Mouse (Mus musculus) gastrocnemius, adult 2 months (tissue): Measurements from ENCODE around the gene Nanos2. TPM values are rescaled to one million over a fixed set of nuclear protein-coding genes. Genes with fewer than 3 reads are reported as not detected.

ENCODE experiments used
- DNase-seq: peaks from one replicate; pipeline ENCODE4 v3.0.0; 2022
- H3K27ac ChIP-seq: fragments of 200-600 bp; 2 replicates; pipeline ENCODE4 v1.8.1; 2022; ENCODE audit warnings: mild to moderate bottlenecking
- H3K4me3 ChIP-seq: fragments of 200-600 bp; 2 replicates; pipeline ENCODE4 v1.8.1; 2022; ENCODE audit warnings: mild to moderate bottlenecking, moderate library complexity
- CTCF ChIP-seq: fragments of 200-600 bp; IDR thresholded peaks from 2 replicates; pipeline ENCODE4 v1.8.1; 2022; ENCODE audit warnings: antibody characterized with exemption, mild to moderate bottlenecking, moderate library complexity
- intact Hi-C: fragments of 180-260 bp; cut with DNase I; formaldehyde crosslinking; loops from one replicate; pipeline ENCODE4 v1.15.1; 2025
- total RNA-seq, 2 experiments: library from RNA; stranded (reverse); gene quantifications; 2 replicates each; pipeline ENCODE4 v1.2.3; 2021

The Nanos2 gene
- total RNA-seq, 2 experiments from 2014 or later = not detected

- peak; percentile 67 for DNase-seq
- intact Hi-C loops = no loop called here
- H3K27ac ChIP-seq = no peak overlapping the region
- peak; percentile 73 for TF ChIP-seq CTCF
- H3K4me3 ChIP-seq = no peak overlapping the region
Measured at GRCm38 (mm10) chr7:19029084-19029653, 42.0 kb downstream of the Nanos2 start.

DNA sequence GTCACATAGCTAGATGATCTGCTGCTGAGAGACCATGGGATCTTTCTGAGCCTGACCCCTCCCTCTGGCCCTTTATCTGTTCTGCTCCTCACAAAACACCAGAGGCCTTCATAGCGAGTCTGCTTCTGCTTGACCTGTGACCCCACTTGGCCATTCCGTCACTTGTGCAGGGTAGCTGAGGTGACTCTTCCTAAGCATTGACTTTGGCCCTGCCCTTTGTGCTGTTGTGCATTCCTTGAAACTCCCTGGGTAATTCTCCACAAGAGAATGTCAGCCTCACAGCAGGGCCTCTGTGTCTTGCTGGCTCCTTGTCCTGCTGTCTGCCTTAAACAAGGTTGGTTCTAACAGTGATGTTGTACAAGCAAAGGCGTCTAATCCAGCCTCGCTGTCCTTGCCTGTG, 44.4 kb downstream of the Nanos2 start:
- Histone ChIP-seq H3K4me3 (no peak overlapping the region), H3K27ac (no peak overlapping the region)
- intact Hi-C loops = no loop called here
- TF ChIP-seq CTCF = no peak
- DNase-seq = no peak

Other genes starting within 250 kb of the Nanos2 start
- not detected for gene Psg19, start 188.9 kb upstream of the Nanos2 start, total RNA-seq
- gene Psg17, start 165.8 kb upstream of the Nanos2 start, total RNA-seq = not detected
- 1 to 10 TPM; 2.4 to 4.0 TPM for gene Mill2, start 147.4 kb upstream of the Nanos2 start, total RNA-seq
- gene Pglyrp1, start 116.1 kb upstream of the Nanos2 start, total RNA-seq = not detected
- gene Ccdc61, start 77.0 kb upstream of the Nanos2 start, total RNA-seq = 1 to 10 TPM; 4.1 to 5.6 TPM
- gene Nova2, start 61.5 kb upstream of the Nanos2 start, total RNA-seq = 1 to 10 TPM; 1.6 to 2.1 TPM
- gene Mypop, start 3.8 kb downstream of the Nanos2 start, total RNA-seq = 1 to 10 TPM; 6.3 to 6.7 TPM
- gene Irf2bp1, start 16.6 kb downstream of the Nanos2 start, total RNA-seq = 10 to 100 TPM; 18.2 to 20.5 TPM
- gene Foxa3, start 36.1 kb downstream of the Nanos2 start, total RNA-seq = not detected
- 10 to 100 TPM; 70.9 to 81.5 TPM for gene Sympk, start 37.0 kb downstream of the Nanos2 start, total RNA-seq
- not detected for gene Rsph6a, start 67.3 kb downstream of the Nanos2 start, total RNA-seq
- 10 to 100 TPM; 31.9 to 32.1 TPM for gene Dmwd, start 88.8 kb downstream of the Nanos2 start, total RNA-seq
- gene Dmpk, start 96.4 kb downstream of the Nanos2 start, total RNA-seq = 100 to 1,000 TPM; 265 to 336 TPM
- 1 to 10 TPM in 1 of 2 experiments, under 1 TPM in 1; 0.89 to 2.3 TPM for gene Six5, start 107.2 kb downstream of the Nanos2 start, total RNA-seq
- not detected for gene Gm4969, start 131.0 kb downstream of the Nanos2 start, total RNA-seq
- gene Fbxo46, start 132.5 kb downstream of the Nanos2 start, total RNA-seq = 1 to 10 TPM; 2.3 to 3.0 TPM
- gene Qpctl, start 161.9 kb downstream of the Nanos2 start, total RNA-seq = 1 to 10 TPM; 2.0 TPM
- gene Snrpd2, start 162.3 kb downstream of the Nanos2 start, total RNA-seq = 10 to 100 TPM; 49.7 to 58.0 TPM
- gene Gipr, start 178.7 kb downstream of the Nanos2 start, total RNA-seq = not detected
- gene Eml2, start 189.0 kb downstream of the Nanos2 start, total RNA-seq = 10 to 100 TPM in 1 of 2 experiments, 1 to 10 TPM in 1; 9.5 to 10.5 TPM
- gene Gpr4, start 225.1 kb downstream of the Nanos2 start, total RNA-seq = 1 to 10 TPM; 1.9 to 2.9 TPM
- 10 to 100 TPM; 41.9 to 52.4 TPM for gene Opa3, start 240.9 kb downstream of the Nanos2 start, total RNA-seq